Mouse (Mus musculus) testis, adult 2 months (tissue): ENCODE measurements around the gene Plcd3.

Source experiments
- CTCF ChIP-seq: fragments of 200-500 bp; IDR thresholded peaks from 2 replicates; pipeline ENCODE4 v1.5.1; 2012; ENCODE audit warnings: low read depth, mild to moderate bottlenecking, inconsistent platforms, low read length, moderate library complexity; ENCODE audit not compliant: control insufficient read depth, insufficient read depth, insufficient replicate concordance
- POLR2A ChIP-seq: fragments of 200-500 bp; IDR thresholded peaks from 2 replicates; pipeline ENCODE4 v1.6.1; 2012; ENCODE audit warnings: low read depth, mild to moderate bottlenecking, inconsistent platforms, low read length, moderate library complexity; ENCODE audit not compliant: control insufficient read depth

DNA sequence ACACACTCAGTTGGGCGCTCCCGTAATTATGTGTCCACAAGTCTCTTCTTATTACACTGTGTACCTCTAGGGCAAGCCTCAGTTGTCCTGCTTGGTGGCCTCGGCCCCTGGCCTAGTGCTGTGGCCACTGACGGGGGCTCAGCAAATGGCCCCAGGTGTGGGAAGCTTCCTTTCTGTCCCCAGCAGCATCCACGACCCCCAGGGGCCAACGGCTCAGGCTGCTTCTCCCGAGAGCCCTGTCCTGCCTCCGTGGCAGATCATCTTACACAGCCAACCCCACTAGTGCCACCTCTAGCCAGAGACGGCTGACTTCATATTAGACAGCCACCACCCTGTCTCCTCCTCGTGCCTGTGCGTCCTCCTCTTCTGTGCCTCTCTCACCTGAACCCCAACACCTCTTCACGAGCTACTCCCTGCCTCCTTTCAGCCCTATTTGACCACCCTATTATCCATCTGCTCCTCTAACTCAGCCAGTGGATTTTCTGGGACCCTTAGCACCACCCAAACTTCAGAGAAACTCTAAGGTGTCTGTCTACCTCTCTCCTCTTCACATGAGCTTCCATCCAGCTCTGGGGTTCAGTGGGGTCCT is 2.0 kb downstream of the Plcd3 start:
- TF ChIP-seq CTCF (no peak), POLR2A (no peak)
